Mouse (Mus musculus): ENCODE results near the gene Nyx. TPM values are rescaled to one million over a fixed set of nuclear protein-coding genes. Genes with fewer than 3 reads are reported as not detected.

Nyx gene
- total RNA-seq, 2 experiments from 2014 or later = not detected

GRCm38 (mm10) chrX:13489761-13490160 is 23.9 kb downstream of the Nyx start:
- ATAC-seq (replicated peaks; ENCODE audit: low FRiP score, poor library complexity, severe bottlenecking) = peak; percentile 96

DNA sequence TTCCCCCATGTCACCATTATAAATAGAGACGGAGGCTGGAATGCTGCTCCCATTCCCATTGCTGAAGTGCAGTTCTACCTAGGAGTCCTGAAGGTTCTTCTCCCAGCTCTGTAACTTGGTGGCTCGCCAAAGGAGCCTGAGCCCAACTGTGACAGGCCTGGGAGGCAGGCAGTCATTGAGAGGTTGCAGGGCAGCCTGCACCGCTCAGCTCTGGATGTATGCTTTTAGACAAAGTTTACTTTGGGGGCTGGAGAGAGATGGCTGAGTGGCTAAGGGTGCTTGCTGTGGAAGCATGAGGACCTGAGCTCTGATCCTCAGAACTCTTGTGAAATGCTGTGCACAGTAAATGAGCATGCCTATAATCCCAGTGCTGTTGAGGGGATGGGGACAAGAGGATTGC is 25.0 kb downstream of the Nyx start:
- ATAC-seq (replicated peaks; ENCODE audit: low FRiP score, poor library complexity, severe bottlenecking) = no peak

DNA sequence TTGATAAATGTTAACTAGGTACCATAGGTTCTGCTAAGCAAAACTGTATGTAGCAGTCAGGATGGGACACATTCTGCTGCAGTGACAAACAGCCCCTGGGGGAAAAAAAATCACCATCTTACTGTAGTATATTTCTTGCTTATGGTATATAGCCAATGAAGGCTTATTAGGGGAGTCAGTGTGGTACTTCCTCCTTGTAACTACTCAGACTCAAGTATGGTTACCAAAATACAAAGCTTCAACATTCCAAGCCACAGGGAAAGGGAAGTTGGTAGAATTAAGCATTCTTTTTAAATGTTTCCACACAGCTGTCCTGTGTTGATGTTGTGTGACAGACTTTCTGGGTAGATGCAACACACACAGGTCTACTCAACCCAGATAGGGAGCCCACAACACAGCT is 27.0 kb downstream of the Nyx start:
- no peak for ATAC-seq (replicated peaks; ENCODE audit: low FRiP score, poor library complexity, severe bottlenecking)

DNA sequence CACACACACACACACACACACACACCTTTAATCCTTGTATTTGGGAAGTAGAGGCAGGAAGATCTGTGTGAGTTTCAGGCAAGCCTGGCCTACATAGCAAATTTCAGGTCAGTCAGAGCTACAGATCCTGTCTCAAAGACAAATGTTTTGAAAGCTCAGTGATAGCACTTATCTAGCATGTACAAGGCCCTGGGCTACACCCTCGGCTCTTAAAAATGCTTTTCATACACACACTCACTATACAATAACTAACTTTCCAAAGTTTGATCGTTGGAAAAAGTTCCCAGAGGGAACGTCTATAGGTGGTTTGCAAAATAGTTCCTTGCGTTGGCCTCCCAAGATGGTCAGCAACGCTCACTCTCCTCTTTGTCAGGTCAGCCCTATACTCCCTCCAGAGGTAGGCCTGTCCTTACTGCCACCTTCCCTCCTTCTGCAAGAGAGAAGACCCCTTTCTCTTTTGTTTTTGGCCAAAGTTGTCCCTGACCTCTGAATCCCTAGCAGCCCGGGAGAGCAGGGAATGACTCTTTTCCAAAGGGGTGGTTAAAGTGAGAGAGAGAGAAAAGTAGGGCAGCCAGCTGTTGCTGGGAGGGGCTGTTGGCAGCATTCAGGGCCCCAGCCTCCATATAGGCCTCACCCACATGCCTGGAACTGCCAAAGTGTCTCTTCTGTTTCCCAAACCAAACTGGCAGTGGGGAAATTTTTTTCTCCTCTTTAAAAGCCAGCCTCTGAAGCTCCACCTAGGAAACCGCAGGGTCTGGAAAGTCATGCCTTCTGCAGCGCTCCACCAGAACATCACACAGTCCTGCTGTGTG is 29.2 kb downstream of the Nyx start:
- peak; percentile 88 for ATAC-seq (replicated peaks; ENCODE audit: low FRiP score, poor library complexity, severe bottlenecking)

DNA sequence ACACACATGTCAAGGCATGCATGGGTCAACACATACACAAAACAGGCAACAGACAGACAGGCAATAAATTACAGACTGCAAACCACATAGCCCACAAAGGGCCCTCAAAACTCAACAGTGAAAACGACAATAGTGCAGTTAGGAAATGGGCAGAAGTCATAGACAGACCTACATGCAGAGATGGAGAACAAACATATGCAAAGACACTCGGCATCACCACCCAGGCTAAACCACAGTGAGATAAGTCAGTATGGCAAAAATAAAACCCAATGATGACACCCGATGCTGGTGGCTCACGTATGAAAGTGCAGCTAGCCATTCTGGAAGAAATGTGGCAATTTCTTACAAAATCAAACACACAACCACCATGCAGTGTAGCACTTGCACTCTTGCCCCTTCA is 34.4 kb downstream of the Nyx start:
- ATAC-seq (replicated peaks; ENCODE audit: low FRiP score, poor library complexity, severe bottlenecking) = no peak

GRCm38 (mm10) chrX:13502862-13503375 is 37.0 kb downstream of the Nyx start:
- no peak for ATAC-seq (replicated peaks; ENCODE audit: low FRiP score, poor library complexity, severe bottlenecking)

- ATAC-seq (replicated peaks; ENCODE audit: low FRiP score, poor library complexity, severe bottlenecking) = peak; percentile 88
These were observed 38.5 kb downstream of the Nyx start for GRCm38 (mm10) chrX:13504389-13504788.

- no peak for ATAC-seq (replicated peaks; ENCODE audit: low FRiP score, poor library complexity, severe bottlenecking)
These were observed 40.5 kb downstream of the Nyx start for GRCm38 (mm10) chrX:13506376-13506775.

DNA sequence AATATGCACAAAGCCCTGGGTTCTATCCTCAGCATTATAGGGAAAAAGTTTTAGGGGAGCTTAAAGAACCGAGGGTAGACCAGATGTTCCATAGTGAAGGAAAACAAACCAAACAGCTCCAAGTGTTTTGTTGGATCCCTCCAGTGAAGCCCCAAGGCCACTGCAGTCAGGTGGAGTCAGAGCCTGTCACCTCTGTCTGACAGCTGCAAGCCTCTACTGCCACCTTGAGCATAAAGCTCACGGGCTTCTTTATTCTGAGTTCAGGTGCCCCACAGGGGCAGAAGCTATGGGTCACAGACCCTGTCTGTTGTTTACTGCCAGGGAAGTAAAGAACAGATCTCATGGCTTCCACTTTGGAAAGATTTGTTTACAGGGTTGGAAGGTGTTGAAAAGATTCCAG is 47.2 kb downstream of the Nyx start:
- 0 out of 2 replicates have a peak, but pooled peaks have one; percentile 34 for ATAC-seq (replicated peaks; ENCODE audit: low FRiP score, poor library complexity, severe bottlenecking)

DNA sequence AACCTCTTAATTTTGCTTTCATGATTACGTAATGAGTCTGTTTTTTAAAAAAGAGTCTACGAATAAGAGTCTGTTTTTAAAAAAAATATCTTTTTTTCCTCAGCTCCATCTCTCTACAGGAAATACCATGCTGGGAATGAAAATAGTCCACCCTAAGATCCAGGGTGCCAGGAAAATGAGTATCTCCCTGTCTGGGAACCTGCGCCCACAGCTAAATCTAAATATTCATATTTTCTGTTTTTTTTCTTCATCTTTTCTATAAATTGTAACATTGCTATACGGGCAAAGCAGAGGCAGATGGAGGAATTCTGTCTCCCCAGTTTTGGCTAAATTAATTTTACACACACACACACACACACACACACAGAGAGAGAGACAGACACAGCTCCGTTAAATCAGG is 48.0 kb downstream of the Nyx start:
- no peak for ATAC-seq (replicated peaks; ENCODE audit: low FRiP score, poor library complexity, severe bottlenecking)

DNA sequence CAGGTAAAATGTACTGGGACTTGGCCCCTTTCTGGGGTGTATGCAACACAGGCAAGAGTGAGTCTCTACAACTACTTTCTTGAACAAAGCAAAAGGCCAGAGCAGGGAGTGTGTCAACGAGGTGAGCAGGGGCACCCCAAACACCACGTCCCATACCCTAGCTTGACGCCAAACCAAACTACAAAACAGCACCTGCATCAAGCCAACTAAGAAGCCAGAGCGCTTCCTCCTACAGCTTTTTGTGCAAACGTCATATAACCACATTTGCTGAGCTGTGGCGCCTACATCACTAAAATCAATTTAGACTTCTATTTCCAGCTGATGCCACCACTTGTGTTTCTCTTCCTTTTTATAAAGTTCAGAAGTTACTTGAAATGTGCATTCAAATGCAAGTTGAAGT is 50.5 kb downstream of the Nyx start:
- no peak for ATAC-seq (replicated peaks; ENCODE audit: low FRiP score, poor library complexity, severe bottlenecking)

DNA sequence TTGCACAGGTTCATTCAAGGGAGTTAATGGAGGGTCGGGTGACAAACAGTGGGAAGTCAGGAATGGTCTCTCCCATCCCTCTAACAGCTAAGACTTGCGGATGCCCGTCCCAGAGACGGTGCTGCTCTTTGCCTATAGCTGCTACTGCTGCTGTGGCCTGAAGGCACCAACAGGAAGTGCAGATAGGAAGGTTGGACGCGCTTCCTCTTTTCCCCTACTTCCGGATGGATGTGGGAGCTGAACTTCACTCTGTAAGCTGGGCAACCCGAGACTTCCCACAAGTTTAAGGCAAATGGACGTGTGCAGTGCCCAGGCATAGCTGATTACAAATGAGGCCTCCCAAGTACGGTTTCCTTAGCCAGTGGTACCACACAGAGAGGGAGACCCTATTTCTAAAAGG is 52.1 kb downstream of the Nyx start:
- ATAC-seq (replicated peaks; ENCODE audit: low FRiP score, poor library complexity, severe bottlenecking) = no peak

- no peak for ATAC-seq (replicated peaks; ENCODE audit: low FRiP score, poor library complexity, severe bottlenecking)
These were observed 53.0 kb downstream of the Nyx start for GRCm38 (mm10) chrX:13518781-13519407.

DNA sequence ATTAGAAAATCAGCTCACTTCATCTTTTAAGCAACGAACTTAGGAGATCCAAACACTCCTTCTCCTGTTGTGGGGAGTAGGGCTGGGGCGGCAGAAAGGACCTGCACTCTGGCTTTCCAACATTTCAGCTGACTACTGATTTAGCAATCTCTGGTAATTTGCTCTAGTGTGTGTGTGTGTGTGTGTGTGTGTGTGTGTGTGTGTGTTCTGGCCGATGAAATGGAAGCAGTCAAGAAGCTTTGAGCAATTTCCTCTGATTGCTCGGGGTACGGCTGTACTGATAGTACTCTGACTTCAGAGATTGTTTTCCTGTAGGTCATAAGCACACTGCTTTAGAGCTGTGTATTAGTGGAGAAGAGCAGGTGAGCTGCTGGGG is 53.5 kb downstream of the Nyx start:
- no peak for ATAC-seq (replicated peaks; ENCODE audit: low FRiP score, poor library complexity, severe bottlenecking)

DNA sequence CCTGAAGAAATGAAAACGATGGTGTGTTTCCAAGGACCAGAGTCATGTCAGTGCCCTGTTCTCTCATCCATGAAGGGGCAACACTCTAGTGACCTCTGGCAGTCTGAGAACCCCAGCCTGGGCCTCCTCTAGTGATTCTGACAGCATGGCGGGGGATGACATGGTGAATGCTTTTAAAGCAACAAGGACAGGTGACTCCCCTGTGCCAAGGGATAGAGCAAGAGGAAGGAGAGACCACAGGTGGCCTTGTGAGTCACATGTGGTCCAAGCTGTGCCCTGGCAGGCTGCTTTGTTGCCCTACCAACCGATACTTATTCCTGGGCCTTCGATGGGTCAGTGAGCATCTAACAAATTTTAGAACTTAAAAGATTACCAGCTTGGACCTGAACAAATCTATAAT is 54.7 kb downstream of the Nyx start:
- ATAC-seq (replicated peaks; ENCODE audit: low FRiP score, poor library complexity, severe bottlenecking) = no peak

DNA sequence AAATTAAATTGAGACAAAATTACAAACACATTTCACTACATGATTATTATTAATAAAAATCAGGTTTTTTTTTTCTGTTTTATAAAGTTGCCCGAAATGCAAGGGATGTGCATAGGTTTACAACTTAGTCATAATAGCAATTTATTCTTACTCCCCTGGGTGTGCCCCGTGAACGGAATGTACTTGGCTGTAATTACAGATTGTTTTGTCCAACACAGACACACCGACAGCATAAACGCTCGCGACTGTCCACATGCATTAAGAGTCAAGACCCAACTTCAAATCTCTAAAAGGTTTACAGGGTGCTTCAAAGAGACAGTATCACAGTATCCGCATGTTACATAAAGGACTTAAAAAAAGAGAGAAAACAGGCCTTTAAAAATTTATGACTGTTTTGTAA is 55.4 kb downstream of the Nyx start:
- ATAC-seq (replicated peaks; ENCODE audit: low FRiP score, poor library complexity, severe bottlenecking) = no peak

Other genes with a start within 250 kb of the Nyx start
- gene Ddx3x, start 185.1 kb upstream of the Nyx start, total RNA-seq (2015; ENCODE audit: low replicate concordance) = 87.6 and 87.9 TPM in 2 replicates
- 95.5 and 132 TPM in 2 replicates for gene Ddx3x, start 185.1 kb upstream of the Nyx start, total RNA-seq (2017; ENCODE audit: low replicate concordance)
- gene Gpr34, start 166.0 kb downstream of the Nyx start, total RNA-seq (2015; ENCODE audit: low replicate concordance) = 4.0 and 4.2 TPM in 2 replicates
- gene Gpr34, start 166.0 kb downstream of the Nyx start, total RNA-seq (2017; ENCODE audit: low replicate concordance) = not detected in 2 replicates
- not detected in 2 replicates for gene Gpr82, start 195.3 kb downstream of the Nyx start, total RNA-seq (2015; ENCODE audit: low replicate concordance)
- not detected in 2 replicates for gene Gpr82, start 195.3 kb downstream of the Nyx start, total RNA-seq (2017; ENCODE audit: low replicate concordance)

Data from erythroid progenitor cell, adult 5-6 weeks (primary cell).